Mouse (Mus musculus) cerebellum, adult 2 months (tissue): ENCODE measurements at regions not wholly inside any gene's neighbourhood (a gene's known extent, or its start where the extent isn't known, plus 50 kb on each side); places are given as distances from the start of the nearest gene placed in this dataset.

ENCODE experiments used
- CTCF ChIP-seq: fragments of 200-500 bp; IDR thresholded peaks from 2 replicates; pipeline ENCODE4 v1.5.1; 2011; ENCODE audit warnings: low read depth, mild to moderate bottlenecking, control low read depth, low read length, moderate library complexity, borderline replicate concordance; ENCODE audit not compliant: insufficient read depth
- POLR2A ChIP-seq: fragments of 200-500 bp; IDR thresholded peaks from 2 replicates; pipeline ENCODE4 v1.6.1; 2011; ENCODE audit warnings: low read length, control low read depth, borderline replicate concordance; ENCODE audit not compliant: insufficient read depth

- TF ChIP-seq CTCF = no peak
- no peak for TF ChIP-seq POLR2A
Measured at GRCm38 (mm10) chr15:93053471-93053870, 221.5 kb downstream of the Gxylt1 start.
